ENCODE assay signal across 8 mouse cellular contexts in genomic region chr17:28014449-28014848, GRCm38 (mm10).
DNase-seq lines count a peak whose midpoint lies in the region; ATAC-seq lines count a peak whose summit lies in the region.

No protein-coding gene starts in this region.

- no peak for ATAC-seq in embryonic facial prominence, embryonic 12.5 days (ENCODE audit: insufficient number of reproducible peaks, insufficient read depth, low FRiP score, low TSS enrichment)
- ATAC-seq in intestine, embryonic 15.5 days, result no peak
- no peak for ATAC-seq in midbrain, embryonic 13.5 days

- peaks cover 40% of the 10 kb centered on the region for H3K4me1 ChIP-seq in embryonic facial prominence, embryonic 12.5 days
- peaks cover 51% of the 10 kb centered on the region for H3K4me1 ChIP-seq in intestine, embryonic 15.5 days (replicated peaks)
- peaks cover 66% of the 10 kb centered on the region for H3K4me1 ChIP-seq in midbrain, embryonic 13.5 days (replicated peaks)

- H3K9ac ChIP-seq in embryonic facial prominence, embryonic 12.5 days, result no peak overlapping the region
- H3K9ac ChIP-seq in intestine, embryonic 15.5 days, result no peak overlapping the region
- H3K9ac ChIP-seq in midbrain, embryonic 13.5 days (replicated peaks), result 0 out of 2 replicates have a peak overlapping the region, but pooled peaks have one; percentile 0

- 44% methylated on average over 4 of the region's 4 CpGs for WGBS in embryonic facial prominence, embryonic 12.5 days
- WGBS in intestine, embryonic 15.5 days, result 47% methylated on average over 4 of the region's 4 CpGs
- WGBS in midbrain, embryonic 13.5 days, result 82% methylated on average over 4 of the region's 4 CpGs

- H3K36me3 ChIP-seq in embryonic facial prominence, embryonic 12.5 days, result peaks cover 10% of the 10 kb centered on the region; the same call in 1 of the 2 replicates
- no peaks in the 10 kb centered on the region for H3K36me3 ChIP-seq in intestine, embryonic 15.5 days
- peaks cover 12% of the 10 kb centered on the region for H3K36me3 ChIP-seq in midbrain, embryonic 13.5 days

- H3K27ac ChIP-seq in embryonic facial prominence, embryonic 12.5 days, result peak overlapping the region; percentile 46
- peak overlapping the region; percentile 61 for H3K27ac ChIP-seq in intestine, embryonic 15.5 days
- H3K27ac ChIP-seq in midbrain, embryonic 13.5 days, result peak overlapping the region; percentile 28; the same call in 1 of the 2 replicates

- H3K4me3 ChIP-seq in embryonic facial prominence, embryonic 12.5 days, result no peak overlapping the region
- H3K4me3 ChIP-seq in intestine, embryonic 15.5 days (replicated peaks), result no peak overlapping the region
- H3K4me3 ChIP-seq in midbrain, embryonic 13.5 days (replicated peaks), result no peak overlapping the region

- DNase-seq in kidney, adult 9 months, result peak; percentile 74
- no peak for DNase-seq in kidney, postnatal 4 days
- DNase-seq in urinary bladder, postnatal 10 days (ENCODE audit: low spot score), result no peak
- DNase-seq in ovary, postnatal 36 days (ENCODE audit: low spot score), result no peak
- DNase-seq in frontal cortex, postnatal 10 days (ENCODE audit: low spot score in 2 of 2), result no peak

- H3K9me3 ChIP-seq in embryonic facial prominence, embryonic 12.5 days, result no peaks in the 10 kb centered on the region
- no peaks in the 10 kb centered on the region for H3K9me3 ChIP-seq in intestine, embryonic 15.5 days
- H3K9me3 ChIP-seq in midbrain, embryonic 13.5 days, result no peaks in the 10 kb centered on the region

- no peak overlapping the region for H3K4me2 ChIP-seq in embryonic facial prominence, embryonic 12.5 days (replicated peaks)
- no peak overlapping the region for H3K4me2 ChIP-seq in intestine, embryonic 15.5 days (replicated peaks)
- no peak overlapping the region for H3K4me2 ChIP-seq in midbrain, embryonic 13.5 days (replicated peaks)

- no peaks in the 10 kb centered on the region for H3K27me3 ChIP-seq in embryonic facial prominence, embryonic 12.5 days
- H3K27me3 ChIP-seq in intestine, embryonic 15.5 days (replicated peaks), result no peaks in the 10 kb centered on the region
- H3K27me3 ChIP-seq in midbrain, embryonic 13.5 days, result no peaks in the 10 kb centered on the region
